Mouse (Mus musculus) heart, postnatal 4 days (tissue): ENCODE measurements around the gene Cdc16. TPM values are rescaled to one million over a fixed set of nuclear protein-coding genes. Genes with fewer than 3 reads are reported as not detected.

Experiments
- DNase-seq: peaks from one replicate; pipeline ENCODE4 v3.0.0; 2021
- total RNA-seq, 2 experiments: library from RNA; stranded (reverse); gene quantifications; 2 replicates each; pipeline ENCODE4 v1.2.3; 2021

Gene Cdc16
- total RNA-seq, 2 experiments from 2014 or later, result 51.9 to 52.1 TPM

GRCm38 (mm10) chr8:13828598-13829172 is 71.2 kb downstream of the Cdc16 start:
- no peak for DNase-seq

Other genes with a start within 250 kb of the Cdc16 start
- not detected for gene 1700029H14Rik, start 195.2 kb upstream of the Cdc16 start, total RNA-seq
- 10 to 100 TPM; 27.4 to 31.1 TPM for gene Rasa3, start 80.1 kb upstream of the Cdc16 start, total RNA-seq
- gene Cfap97d2, start 51.8 kb upstream of the Cdc16 start, total RNA-seq, result not detected
- gene Upf3a, start 27.9 kb downstream of the Cdc16 start, total RNA-seq, result 10 to 100 TPM; 15.4 to 16.4 TPM
- gene AF366264, start 80.7 kb downstream of the Cdc16 start, total RNA-seq, result not detected
- gene Champ1, start 112.0 kb downstream of the Cdc16 start, total RNA-seq, result 10 to 100 TPM; 11.2 to 12.3 TPM
- 10 to 100 TPM; 18.3 to 22.5 TPM for gene Coprs, start 132.6 kb downstream of the Cdc16 start, total RNA-seq